Mouse (Mus musculus) testis, adult 2 months (tissue): Measurements from ENCODE around the gene AY358078. TPM values are rescaled to one million over a fixed set of nuclear protein-coding genes. Genes with fewer than 3 reads are reported as not detected.
"Not testable (repeated sequence)": the region's sequence is repeated elsewhere in the genome, so short reads cannot be mapped to it uniquely, and the experiment has no call there.

ENCODE experiments used
- H3K27ac ChIP-seq: fragments of 200-500 bp; 2 replicates; pipeline ENCODE4 v1.5.1; 2012; ENCODE audit warnings: low read depth, low read length; ENCODE audit not compliant: control insufficient read depth, insufficient read depth
- H3K27me3 ChIP-seq: fragments of 200-500 bp; 2 replicates; pipeline ENCODE4 v1.6.1; 2012; ENCODE audit warnings: mild to moderate bottlenecking, low read length, moderate library complexity; ENCODE audit not compliant: control insufficient read depth, insufficient read depth
- H3K36me3 ChIP-seq: fragments of 200-500 bp; 2 replicates; pipeline ENCODE4 v1.6.1; 2012; ENCODE audit warnings: mild to moderate bottlenecking, low read length; ENCODE audit not compliant: control insufficient read depth, insufficient read depth
- H3K4me1 ChIP-seq: fragments of 200-500 bp; 2 replicates; pipeline ENCODE4 v1.6.1; 2012; ENCODE audit warnings: low read length; ENCODE audit not compliant: control insufficient read depth, insufficient read depth
- H3K4me3 ChIP-seq: fragments of 200-500 bp; 2 replicates; pipeline ENCODE4 v1.5.1; 2012; ENCODE audit warnings: low read depth, mild to moderate bottlenecking, low read length, moderate library complexity, mixed read lengths; ENCODE audit not compliant: control insufficient read depth
- CTCF ChIP-seq: fragments of 200-500 bp; IDR thresholded peaks from 2 replicates; pipeline ENCODE4 v1.5.1; 2012; ENCODE audit warnings: low read depth, mild to moderate bottlenecking, inconsistent platforms, low read length, moderate library complexity; ENCODE audit not compliant: control insufficient read depth, insufficient read depth, insufficient replicate concordance
- POLR2A ChIP-seq: fragments of 200-500 bp; IDR thresholded peaks from 2 replicates; pipeline ENCODE4 v1.6.1; 2012; ENCODE audit warnings: low read depth, mild to moderate bottlenecking, inconsistent platforms, low read length, moderate library complexity; ENCODE audit not compliant: control insufficient read depth
- polyA plus RNA-seq: library from polyadenylated mRNA; depleted of rRNA; stranded (reverse); fragments of >200 nt; gene quantifications from 2 replicates; pipeline ENCODE4 v1.2.3, GENCODE M21; 2012

AY358078 gene
- polyA plus RNA-seq, 1 experiment, result 1.3 TPM

DNA sequence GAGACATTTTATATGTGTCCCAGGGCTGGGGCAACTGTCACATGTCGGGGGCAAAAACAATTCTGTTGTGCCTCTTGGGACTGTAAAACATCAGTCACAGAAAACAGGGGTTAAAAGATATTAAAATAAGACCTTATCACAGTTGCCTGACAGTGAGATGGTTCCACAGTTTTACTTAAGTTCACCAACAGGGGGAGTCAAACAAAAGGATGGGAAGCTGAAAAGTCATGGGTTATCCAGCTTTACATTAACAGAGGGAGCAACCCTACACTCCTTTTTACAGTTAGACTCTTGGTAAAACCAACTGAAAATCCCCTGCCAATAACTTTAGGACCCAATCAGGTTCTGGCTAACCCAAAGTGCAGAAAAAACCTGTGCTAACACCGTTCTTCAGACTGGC lies 10.7 kb upstream of the AY358078 start:
- no peak for TF ChIP-seq POLR2A
- TF ChIP-seq CTCF, result no peak
- no peaks in the 10 kb centered on the region for H3K4me1 ChIP-seq
- no peak overlapping the region for H3K27ac ChIP-seq
- H3K27me3 ChIP-seq, result no peaks in the 10 kb centered on the region
- H3K36me3 ChIP-seq, result no peaks in the 10 kb centered on the region
- no peak overlapping the region for H3K4me3 ChIP-seq

- TF ChIP-seq POLR2A, result no peak
- TF ChIP-seq CTCF, result no peak
- no peak overlapping the region for H3K4me3 ChIP-seq
- no peaks in the 10 kb centered on the region for H3K27me3 ChIP-seq
- no peaks in the 10 kb centered on the region for H3K36me3 ChIP-seq
- H3K27ac ChIP-seq, result no peak overlapping the region
- no peaks in the 10 kb centered on the region for H3K4me1 ChIP-seq
Observed at GRCm38 (mm10) chr14:51794106-51794505, 5.7 kb upstream of the AY358078 start.

- Histone ChIP-seq H3K4me1 (no peaks in the 10 kb centered on the region), H3K4me3 (no peak overlapping the region), H3K36me3 (no peaks in the 10 kb centered on the region), H3K27ac (no peak overlapping the region), H3K27me3 (no peaks in the 10 kb centered on the region)
- no peak for TF ChIP-seq POLR2A
- no peak for TF ChIP-seq CTCF
Observed at GRCm38 (mm10) chr14:51826625-51827024, 26.8 kb downstream of the AY358078 start.

- not testable (repeated sequence) for H3K27ac ChIP-seq, H3K4me1 ChIP-seq, H3K27me3 ChIP-seq, H3K4me3 ChIP-seq, H3K36me3 ChIP-seq
- peak; percentile 28; the same call in 1 of the 2 replicates for TF ChIP-seq CTCF
Observed at GRCm38 (mm10) chr14:51827842-51828241, 28.0 kb downstream of the AY358078 start.

DNA sequence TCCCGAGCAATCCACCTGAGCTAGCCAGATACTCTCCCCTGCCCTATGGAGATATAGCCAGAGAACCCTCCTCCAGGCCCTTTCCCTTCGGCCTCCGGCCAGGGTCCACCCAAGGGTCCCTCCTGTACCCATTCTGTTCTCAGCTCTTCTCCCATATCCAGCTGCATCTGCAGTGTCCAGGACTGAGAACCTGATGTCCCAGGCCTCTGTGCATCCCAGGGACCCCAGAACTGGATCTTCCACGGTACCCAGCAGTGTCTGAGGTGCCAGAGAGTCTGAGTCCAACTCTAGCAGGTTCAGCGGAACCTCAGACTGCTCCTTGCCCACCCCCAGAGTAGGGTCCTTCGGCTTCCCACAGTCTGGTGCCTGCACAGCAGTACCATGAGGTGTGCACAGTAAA lies 29.3 kb downstream of the AY358078 start:
- H3K36me3 ChIP-seq, result no peaks in the 10 kb centered on the region
- no peak for TF ChIP-seq POLR2A
- TF ChIP-seq CTCF, result no peak
- no peaks in the 10 kb centered on the region for H3K27me3 ChIP-seq
- no peaks in the 10 kb centered on the region for H3K4me1 ChIP-seq
- no peak overlapping the region for H3K4me3 ChIP-seq
- no peak overlapping the region for H3K27ac ChIP-seq

GRCm38 (mm10) chr14:51838480-51838879 lies 38.6 kb downstream of the AY358078 start:
- H3K27me3 ChIP-seq, H3K27ac ChIP-seq, H3K4me3 ChIP-seq, H3K36me3 ChIP-seq, H3K4me1 ChIP-seq: not testable (repeated sequence)
- TF ChIP-seq CTCF, result peak; percentile 26; the same call in 1 of the 2 replicates

DNA sequence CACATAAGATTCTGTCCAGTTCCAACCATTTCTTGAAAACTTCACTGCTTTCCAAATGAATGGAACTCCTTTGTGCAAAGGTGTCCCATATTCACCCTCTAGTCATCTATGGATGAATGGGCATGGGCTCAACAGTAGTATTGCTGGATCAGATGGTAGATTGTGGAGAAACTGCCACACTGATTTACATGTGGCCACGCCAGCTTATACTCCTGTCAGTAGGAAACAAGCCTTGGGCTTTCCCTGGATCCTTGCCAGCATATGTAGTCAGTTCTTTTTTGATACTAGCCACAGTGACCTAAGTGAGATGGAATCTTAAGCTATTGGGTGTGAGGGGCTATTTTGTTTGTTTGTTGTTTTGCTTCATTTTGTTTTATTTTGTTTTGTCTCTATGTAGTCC lies 42.4 kb downstream of the AY358078 start:
- H3K27me3 ChIP-seq, result no peaks in the 10 kb centered on the region
- TF ChIP-seq POLR2A, result no peak
- TF ChIP-seq CTCF, result no peak
- H3K4me3 ChIP-seq, result no peak overlapping the region
- H3K36me3 ChIP-seq, result no peaks in the 10 kb centered on the region
- no peak overlapping the region for H3K27ac ChIP-seq
- peaks cover 3% of the 10 kb centered on the region; the same call in 1 of the 2 replicates for H3K4me1 ChIP-seq

DNA sequence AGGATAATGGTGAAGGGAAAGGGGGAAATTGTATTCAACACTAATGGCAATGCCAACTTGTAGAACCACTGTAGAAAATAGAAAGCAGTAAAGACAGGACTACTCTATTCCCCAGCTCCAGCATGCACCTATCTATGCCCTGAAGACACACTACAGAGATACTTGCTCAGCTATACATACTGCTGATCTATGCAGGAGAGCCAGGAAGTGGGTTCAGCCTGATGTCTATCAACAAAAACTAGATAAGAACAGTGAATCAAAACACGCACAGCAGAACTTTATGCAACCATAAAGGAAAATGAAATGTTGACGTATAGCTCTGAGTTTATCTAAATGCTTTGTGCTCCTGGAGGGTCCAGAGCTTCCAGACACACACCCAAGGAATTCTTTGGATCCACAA lies 42.9 kb downstream of the AY358078 start:
- no peaks in the 10 kb centered on the region for H3K36me3 ChIP-seq
- no peak overlapping the region for H3K27ac ChIP-seq
- TF ChIP-seq CTCF, result no peak
- no peak for TF ChIP-seq POLR2A
- H3K4me1 ChIP-seq, result peaks cover 3% of the 10 kb centered on the region; the same call in 1 of the 2 replicates
- no peak overlapping the region for H3K4me3 ChIP-seq
- H3K27me3 ChIP-seq, result no peaks in the 10 kb centered on the region
